Mouse (Mus musculus): ENCODE results near the gene Nfix.

Gene Nfix

DNA sequence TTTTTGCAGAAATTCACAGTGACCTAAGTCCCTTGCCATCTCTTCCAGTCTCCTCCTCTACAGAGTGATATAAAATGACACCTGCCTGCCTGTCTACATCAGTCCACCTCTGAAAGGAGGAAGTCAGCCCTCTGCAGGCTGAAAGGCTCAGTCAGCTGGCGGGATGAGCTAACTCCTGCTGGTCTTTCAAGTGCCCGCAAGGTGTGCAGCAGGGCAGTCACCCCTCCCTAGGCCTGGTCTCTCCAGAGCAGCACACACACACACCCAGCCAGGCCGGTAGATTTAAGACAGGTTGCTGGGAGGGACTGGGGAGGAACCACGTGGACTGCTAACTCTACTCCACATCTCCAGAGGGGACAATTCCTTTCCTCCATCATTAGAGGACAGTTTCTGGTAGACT lies 36.0 kb downstream of the Nfix start:
- no peak for DNase-seq

DNA sequence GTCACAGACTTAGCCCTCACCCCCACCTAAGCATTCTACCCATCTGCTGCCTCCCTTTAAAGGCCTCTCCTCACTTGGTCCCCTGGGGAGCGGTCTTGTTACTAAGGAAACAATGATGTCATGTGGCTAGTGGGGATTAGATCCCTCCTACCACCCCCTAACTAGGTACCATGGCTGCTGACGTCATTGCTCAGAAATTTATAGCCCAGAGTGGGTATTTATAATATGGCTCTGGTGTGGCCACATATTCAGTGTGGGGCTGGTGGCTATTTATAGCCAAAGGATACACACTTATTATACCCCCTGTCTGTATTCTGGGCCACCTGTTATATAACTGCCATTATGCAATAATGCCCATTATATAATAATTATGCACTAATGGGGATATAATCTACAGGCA lies 39.2 kb downstream of the Nfix start:
- no peak for DNase-seq

DNA sequence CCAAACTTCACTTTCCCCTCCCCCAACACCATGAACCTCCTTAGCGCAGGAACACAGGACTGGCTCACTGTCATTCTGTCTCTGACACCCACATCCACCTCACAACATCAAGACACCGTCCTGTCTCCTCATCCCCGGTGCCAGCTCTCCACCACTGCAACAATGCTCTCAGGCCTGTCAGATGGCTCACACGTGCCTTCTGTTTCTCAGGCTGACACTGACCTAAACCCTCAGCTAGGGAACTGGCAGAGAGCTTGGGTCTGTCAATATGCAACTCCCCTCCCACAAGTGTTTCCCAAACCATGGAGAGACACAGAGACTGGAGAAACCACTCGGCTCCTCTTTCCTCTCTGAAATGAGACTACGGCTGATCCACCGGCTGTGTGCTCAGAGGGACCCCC lies 39.7 kb downstream of the Nfix start:
- DNase-seq = no peak

DNA sequence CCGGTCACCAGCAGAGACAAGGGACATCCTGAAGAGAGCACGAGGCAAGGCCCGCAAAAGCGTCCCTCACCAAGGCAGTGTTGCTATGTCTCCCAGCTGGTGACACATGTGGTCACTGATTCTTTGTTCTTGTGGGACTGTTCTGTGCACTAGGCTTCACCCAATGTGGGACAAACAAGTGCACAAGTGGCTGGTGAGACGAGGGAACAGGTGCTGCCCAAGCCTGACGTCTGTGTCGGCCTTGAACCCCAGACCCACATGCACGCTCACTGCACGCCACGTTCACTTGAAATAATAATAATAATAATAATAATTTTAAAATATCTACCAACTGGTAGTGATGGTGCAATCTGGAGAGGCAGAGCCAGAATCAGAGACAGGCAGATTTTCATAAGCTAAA lies 40.4 kb downstream of the Nfix start:
- DNase-seq = no peak

DNA sequence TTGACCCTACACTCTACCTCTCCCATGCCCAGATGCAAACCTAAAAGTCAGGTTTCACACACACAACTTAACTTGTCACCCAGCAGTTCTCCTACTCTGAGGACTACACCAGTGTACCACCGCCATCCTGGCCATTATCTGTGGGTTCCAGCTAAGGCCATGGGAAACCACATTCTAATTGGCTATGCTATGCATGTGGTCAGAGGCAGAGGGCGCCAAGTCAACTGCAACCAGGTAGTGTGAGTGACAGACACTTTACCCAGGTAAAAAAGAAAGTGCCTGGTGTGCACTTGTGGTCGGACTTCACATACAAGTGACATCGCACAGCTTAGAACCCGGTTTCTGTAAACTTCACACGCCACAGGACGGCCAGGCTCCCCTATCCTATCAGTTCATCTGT lies 41.0 kb downstream of the Nfix start:
- DNase-seq = peak; percentile 62

DNA sequence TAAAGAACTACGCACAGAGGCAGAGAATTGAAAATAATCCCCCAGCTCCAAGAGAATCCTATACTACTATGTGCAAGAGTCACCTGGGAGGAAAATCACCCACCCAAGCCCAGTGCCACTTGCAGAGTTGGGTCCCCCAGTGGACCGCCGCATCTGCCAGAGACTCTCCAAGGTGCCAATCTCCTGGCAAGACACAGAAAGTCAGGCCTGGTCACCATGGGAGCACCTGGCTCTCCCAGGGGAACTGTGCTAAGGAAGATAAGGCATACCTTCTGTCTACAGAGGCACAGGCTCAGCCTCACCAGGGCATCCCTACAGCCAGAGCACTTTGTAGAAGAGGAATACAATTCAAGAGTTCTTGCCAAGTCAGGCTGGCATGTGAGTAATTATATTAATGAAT lies 41.8 kb downstream of the Nfix start:
- no peak for DNase-seq

DNA sequence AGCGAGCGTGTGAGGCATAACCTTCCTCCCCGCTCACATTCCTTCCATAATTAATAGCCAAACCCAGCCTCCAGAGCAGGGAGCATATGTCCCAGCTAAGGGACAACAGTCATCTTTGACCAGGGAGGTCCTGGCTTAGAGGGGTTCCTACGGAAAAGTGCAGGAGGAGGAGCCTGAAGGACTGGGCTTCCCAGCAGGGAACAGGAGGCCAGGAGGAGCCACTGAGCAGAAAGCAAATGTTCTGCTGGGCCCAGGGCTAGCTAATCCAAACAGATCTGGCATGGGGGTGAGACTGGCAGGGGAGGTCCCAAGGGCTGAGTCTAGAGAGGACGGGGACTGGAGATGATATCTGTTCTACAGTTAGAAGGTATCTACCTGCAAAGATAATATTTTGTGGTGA lies 42.6 kb downstream of the Nfix start:
- peak; percentile 39 for DNase-seq

DNA sequence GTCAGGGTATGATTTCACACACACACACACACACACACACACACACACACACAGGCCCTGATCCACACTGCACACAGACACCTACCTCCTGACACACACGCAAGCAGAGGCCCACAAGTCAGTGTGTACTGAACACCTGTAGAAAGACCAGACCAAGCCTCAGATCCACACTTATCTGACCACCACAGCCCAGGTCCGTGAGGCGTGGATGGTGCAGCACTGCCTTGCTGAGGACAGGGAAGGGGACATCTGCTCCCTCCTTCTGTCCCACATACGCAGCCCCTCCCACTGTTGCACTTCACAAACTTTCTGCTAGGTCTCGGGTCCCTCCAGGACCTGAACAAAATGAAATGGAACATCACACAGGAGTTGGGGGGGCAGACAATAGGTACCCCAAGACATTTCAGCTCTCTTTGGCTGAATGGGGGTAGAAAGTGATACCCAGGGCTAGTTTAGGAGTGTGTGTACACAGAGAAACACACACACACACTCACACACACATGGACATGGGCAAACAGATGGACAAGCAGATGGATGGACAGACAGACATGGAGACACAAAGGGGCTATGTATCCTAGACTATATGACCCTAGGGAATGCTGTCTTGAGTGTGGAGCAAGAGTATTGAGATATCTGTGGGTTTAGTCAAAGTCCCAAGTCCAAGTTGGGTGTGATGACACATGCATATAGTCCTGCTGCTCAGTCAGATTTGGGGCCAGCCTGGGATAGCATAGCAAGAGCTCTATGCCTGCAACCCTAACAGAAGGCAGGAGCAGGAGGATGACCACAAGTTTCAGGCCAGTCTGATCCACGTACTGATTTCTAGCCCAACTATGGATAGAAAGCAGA lies 47.2 kb downstream of the Nfix start:
- DNase-seq = no peak

DNA sequence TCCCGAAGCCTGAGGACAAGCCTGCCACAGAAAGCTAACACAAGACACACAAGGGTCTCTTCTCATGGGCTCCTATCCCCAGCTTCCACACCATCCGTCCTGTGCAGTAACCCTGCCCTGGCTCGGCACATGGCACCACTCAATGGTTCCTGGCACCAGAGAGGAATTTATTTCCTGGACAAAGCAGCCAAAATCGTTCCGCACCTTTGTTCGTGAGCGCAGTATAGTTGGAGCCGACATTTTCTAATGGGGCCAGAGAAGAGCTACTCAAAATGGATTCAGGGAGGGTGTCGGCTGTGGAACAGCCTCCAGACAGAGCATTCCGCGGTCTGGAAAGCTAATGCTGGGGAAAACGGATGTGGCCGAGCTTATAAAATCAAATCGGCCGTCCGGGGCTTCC lies 50.6 kb downstream of the Nfix start:
- no peak for DNase-seq

DNA sequence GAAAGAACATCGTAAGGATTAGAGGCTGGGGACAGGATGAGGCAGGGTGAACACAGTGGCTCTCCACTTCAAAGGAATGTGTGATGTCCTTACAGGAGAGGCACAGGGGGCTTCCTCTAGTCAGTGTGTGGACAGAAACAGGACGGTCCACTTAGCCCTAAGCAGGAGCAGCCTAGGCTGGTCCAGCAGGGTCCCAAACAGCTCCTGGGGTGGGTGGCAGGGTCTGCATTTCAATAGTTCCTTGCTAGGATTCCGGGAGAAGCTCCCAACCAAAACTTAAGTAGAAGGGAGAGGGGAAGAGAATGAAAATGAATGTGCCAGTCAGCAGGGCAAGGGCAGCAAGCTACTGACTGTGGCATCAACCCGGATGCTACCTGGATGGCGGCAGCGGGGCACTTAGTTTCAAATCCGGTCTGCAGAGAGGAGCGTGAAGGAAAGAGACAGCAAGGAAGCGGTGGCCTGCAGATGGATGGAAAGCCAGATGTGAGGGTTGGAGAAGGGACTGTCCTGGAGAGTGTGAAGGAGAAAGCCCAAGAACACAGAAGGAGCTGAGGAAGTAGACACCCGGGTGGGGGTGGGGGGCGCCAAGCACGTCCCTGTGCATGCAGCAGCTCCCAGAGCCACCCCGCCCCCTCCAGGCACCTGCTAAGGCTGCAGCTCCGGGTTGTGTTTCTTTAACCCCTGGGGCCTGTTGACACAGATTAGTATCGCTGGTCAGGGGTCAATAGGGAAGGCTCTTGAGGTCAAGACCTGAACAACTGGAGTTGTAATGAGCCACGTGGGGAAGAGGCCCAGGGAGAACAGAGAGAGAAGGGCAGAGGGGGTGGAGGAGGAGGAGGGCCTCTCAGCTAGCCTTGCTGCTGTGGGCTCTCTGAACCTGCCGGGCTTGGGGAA lies 54.9 kb downstream of the Nfix start:
- DNase-seq = peak; percentile 48

DNA sequence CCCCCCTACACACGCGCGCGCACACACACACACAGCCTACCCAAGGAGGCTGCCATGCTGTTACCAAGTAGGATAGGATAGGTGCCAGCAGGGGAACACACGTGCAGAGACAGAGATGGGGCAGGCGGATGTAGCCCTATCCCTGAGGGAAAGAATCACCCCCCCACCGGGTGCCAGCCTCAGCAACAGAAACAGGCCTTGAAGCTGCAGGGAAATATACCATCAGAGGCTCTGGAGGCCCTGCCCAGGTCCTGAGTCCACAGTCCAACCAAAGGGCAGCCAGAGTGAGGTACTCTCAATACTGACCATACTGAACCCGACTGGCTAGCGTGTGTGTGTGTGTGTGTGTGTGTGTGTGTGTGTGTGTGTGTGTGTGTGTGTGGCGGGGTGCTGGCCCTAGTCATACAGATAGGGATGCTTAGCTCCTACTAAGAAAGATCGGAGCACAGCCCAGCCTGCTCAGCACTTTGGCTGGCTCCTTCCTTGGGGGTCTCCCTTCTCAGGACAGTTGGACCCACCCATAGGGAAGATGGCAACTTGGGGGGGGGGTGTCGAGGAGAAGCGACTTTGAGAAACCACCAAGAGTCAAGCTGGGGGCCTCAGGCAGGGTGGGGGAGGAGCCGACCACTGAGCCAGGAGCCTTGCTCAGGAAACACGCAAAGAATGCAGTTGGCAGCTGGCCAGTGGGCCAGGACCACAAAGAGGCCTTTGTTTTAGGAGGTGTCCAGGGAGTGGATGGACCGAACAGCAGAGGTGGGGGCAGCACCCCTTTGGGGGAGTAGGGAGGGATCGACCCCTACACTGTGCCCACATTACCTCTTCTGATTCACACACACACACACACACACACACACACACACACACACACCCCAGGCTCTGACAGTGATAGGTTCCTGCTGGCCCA lies 56.4 kb downstream of the Nfix start:
- DNase-seq = peak; percentile 91

DNA sequence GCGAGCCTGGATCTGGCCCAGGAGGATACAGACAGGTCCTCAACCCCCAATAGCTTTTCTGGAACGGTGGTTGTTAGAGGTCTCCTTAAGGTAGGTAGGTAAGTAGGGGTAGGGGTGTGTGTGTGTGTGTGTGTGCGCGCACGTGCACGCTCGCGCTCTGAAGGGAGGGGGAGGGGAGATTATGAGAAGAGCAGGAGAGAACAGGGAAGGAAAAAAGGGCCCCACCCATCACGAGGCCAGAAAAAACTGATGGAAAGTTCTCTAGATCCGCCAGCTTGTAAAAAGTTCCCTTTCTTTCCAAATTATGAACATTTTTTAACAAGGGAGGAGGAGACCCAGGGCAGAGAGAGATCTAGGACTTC lies 57.1 kb downstream of the Nfix start:
- DNase-seq = peak; percentile 58

DNA sequence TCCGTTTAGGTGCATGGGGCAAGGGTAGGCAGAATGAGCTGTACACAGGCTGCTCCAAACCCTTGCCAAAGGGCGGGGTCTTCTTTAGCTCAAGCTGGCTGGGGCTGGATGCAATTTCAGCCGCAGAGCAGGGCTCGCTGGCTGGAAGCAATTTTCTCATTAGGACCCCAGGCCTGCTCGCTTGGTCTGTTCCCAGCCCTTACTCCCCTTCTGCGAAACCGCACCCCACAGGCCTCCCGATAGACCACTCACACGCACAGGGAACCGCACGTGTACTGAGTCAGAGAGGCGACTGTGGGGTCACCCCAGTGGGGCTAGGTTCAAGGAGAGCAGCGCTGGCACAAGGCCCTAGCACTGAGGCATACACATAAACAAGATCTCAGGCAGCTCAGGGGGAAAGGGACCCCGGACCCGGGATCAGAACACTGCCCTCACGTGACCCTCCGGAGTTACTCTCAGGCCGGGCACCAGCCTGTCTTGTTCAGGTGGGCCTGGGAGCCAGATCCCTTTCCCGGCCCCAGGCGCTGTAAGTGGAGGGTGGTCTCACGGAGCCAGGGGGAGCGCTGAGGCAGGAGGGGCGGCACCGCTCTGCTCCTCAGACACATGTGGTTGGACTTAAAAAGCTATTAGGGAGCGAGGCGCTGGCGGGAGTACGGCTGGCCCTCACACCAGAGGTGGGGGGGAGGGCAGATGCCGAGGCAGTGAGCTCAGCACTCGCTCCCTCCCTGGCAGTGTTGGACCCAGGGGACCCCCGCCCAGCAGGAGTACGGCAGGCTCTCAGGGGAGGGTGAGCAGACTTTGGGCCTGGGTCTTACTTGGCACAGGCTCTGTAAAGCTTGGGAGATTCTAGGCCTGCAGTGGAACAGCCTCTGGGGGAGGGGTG lies 57.7 kb downstream of the Nfix start:
- DNase-seq = peak; percentile 79

DNA sequence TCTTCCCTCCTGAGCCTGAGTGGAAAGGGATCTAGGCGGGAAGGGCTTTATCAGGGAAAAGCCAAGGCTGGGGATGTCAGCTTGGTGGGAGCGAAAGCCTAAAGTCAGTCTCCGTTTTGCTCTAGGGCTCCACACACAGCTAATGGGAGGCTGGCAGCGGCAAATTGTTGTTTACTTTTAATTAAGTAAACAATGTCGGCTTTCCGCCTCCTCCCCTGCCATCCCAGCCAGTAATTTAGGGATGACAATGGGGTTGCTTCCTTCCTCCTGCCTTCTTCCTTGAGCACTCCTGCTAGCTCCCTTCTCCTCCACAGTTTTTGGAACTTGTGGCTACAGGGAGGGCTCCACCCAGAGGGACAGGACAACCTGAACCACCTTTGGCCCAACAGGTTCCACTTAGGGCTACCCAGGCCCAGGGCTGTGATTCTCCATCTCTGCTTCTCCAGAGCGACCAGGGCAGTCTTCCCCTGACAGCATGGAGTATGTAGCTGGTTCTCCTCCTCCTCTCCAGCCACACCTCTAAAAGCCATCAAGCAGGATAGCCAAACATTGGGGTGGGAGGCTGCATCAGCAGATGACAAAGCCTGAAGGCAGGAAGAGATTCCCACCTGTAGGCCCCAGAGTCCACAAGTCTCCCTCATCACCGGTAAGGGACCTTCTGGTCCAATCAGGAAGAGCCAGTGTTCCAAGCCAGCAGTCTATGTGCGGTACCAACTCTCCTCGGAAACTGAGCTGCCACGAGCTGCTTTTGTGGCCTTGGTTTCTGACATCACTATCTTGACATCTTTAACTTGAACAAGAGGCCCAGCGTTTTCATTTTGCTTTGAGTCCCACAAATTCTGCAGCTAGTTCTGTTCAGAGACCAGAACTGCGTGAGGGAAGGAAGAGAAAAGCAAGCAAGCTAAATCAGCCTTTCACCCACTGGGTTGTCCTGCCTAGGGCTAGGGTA lies 59.0 kb downstream of the Nfix start:
- peak; percentile 64 for DNase-seq

DNA sequence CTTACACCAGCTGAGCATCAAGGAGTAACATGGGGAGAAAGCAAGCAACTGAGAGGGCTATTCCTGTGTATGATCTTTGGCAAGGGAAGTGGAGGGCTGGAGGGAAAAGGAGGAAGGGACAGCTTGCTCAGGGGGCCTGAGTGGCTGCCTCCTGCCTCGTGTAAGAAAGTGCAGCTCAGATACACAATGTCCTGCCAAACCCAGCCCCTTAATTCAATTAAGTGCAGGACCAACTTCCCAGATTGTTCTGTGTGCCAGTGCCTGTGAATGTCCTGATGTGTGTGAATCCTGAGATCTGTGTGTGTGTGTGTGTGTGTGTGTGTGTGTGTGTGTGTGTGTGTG lies 60.8 kb downstream of the Nfix start:
- DNase-seq = peak; percentile 66

DNA sequence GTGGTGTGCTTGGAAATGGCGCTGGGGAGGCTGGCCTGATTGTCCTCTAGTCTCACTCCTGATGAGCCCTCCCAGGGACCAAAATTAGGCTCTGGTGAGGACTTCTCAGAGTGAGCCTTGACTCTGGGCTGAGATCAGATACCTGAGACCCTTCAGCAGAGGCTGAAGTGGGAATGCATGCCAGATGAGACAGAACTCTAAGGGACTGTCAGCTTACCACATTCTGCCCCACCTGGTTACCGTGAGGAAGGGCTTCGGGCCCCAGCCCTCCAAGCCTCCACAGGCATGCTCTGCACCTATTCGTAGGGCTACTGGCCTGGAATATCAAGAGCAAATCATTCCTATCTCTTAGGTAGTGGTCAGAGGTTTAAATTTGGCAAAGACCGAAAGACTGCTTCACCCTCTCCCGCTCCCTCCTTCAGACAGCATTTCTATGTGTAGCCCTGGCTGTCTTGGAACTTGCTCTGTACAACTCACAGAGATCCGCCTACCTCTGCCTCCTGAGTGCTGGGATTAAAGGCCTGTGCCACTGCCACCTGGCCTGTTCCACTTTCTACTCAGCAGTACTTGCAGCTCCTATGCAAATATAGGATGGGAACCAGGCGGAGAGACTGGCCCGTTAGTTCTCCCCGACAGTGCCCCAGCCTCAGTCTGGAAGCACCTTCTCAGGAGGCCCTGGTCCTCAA lies 61.3 kb downstream of the Nfix start:
- no peak for DNase-seq

DNA sequence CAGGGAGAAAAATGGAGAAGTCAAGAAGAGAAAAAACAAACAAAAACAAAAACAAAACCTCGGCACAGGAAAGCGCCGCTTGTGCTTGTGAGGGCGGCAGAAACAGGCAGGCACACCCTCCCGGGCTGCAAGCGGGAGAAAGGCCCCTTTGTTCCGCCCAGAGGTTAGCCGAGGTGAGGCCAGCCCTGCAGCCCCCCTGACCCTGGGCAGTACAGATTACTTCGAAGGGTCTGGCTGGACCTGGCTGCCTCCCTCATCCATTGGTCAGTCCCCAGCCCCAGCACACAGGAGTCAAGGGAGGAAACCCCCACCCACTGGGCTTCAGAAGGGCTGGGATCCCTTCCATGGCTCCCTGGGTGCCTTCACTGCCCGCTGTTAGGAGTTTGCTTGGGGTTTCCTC lies 61.9 kb downstream of the Nfix start:
- DNase-seq = no peak

DNA sequence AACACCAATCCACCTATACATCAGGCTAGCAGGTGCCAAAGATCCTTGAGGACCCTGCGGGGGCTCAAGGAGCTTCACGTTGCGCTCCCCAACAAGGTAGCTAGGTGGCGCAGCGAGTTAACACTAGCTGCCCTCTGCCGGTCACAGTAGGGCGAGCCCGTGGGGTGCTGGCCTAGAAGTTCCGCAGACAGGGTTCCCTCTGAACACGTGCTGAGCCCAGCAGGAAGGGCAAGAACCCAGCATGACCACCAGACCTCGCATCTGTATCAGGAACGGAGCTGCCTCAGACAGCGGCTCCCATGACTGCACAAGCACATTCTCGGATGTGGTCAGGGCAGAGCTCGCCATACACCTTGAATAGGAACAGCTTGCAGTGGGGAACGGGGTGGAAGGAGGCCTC lies 62.5 kb downstream of the Nfix start:
- peak; percentile 91 for DNase-seq

DNA sequence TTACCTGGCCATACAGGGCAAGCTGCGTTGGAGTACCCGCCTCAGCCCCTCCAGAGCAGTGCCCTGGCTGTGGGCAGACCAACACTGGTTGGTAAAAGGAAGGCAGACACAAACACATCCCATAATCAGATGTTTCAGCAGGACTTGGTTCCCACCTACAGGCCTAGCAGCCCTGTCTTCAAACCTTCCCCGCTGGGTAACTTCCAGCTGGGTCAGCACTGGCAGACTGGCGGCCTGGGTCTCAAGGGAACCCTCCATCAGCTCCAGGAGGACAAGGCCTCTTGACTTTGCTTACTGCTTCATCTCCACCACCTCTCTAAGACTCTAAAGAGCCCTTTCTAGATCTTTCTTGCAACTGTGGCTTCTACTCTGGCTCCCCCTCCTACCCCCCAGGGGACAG lies 63.6 kb downstream of the Nfix start:
- no peak for DNase-seq

DNA sequence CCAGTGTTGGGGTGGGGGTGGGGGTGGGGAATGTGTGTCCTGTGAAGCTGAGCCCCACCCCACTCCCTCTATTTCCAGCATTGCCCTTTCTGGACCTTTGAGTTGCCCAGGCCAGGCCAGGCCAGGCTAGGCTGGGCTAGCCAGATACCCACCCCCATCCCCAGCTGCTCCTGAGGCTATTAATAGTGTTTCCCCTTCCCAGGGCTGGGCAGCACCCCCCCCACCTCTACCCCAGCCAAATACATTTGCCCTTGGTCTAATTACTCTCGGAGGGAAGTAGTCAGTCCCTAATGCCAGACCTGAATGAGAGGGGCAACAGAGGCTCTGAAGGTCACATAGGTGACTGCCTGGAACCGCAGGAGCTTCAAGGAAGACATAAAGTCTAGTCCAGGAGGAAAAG lies 64.5 kb downstream of the Nfix start:
- DNase-seq = no peak
